In the genomic region with DNA sequence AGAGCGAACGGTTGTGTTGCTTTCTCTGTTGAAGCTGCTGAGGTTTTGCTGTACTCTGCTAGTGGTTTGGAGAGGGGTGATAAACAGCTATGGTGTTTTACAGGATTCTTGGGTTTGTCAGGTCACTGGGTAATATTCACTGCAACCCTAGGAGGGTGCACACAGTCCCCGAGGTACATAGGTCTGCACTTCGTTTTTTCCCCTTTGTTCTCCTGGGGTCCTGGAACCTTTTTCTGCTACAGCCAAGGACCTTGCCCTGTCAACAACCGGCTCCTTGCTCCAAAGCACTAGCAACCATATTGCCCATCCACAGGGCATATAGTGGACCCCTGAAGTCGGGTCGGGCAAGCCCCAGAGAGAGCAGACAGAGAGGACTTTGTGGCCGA, we compare ENCODE assay signal across 8 mouse cellular contexts. TPM values are rescaled to one million over a fixed set of nuclear protein-coding genes. Genes with fewer than 3 reads are reported as not detected.
A peak's percentile ranks its signal among the peaks of the same experiment; 100 is the strongest.
DNase-seq lines count a peak whose midpoint lies in the region; ATAC-seq and TF ChIP-seq lines count a peak whose summit lies in the region.
"Not testable (repeated sequence)": the region's sequence is repeated elsewhere in the genome, so short reads cannot be mapped to it uniquely, and the experiment has no call there.

No protein-coding gene starts in this region.

- not testable (repeated sequence) for H3K27ac ChIP-seq in embryonic facial prominence, embryonic 14.5 days (replicated peaks; ENCODE audit: low read depth, low read length); intestine, embryonic 16.5 days (ENCODE audit: low read length); lung, postnatal 0 days (ENCODE audit: low read length)
- peak overlapping the region; percentile 73 for H3K27ac ChIP-seq in neural tube, embryonic 13.5 days (replicated peaks)

- H3K4me2 ChIP-seq in embryonic facial prominence, embryonic 14.5 days (ENCODE audit: low read depth, low read length); intestine, embryonic 16.5 days (ENCODE audit: low read depth, low read length); lung, postnatal 0 days (replicated peaks; ENCODE audit: low read depth, low read length); neural tube, embryonic 13.5 days: not testable (repeated sequence)

- not testable (repeated sequence) for TF ChIP-seq CTCF in lung, postnatal 0 days (IDR thresholded peaks at IDR 0.05)

- not testable (repeated sequence) for H3K27me3 ChIP-seq in embryonic facial prominence, embryonic 14.5 days (replicated peaks; ENCODE audit: control insufficient read depth, insufficient read depth, low read length); intestine, embryonic 16.5 days (replicated peaks; ENCODE audit: control insufficient read depth, insufficient read depth, low read length); lung, postnatal 0 days (replicated peaks; ENCODE audit: insufficient read depth, low read length); neural tube, embryonic 13.5 days

- DNase-seq in T-cell, adult 2 months (ENCODE audit: low spot score): peak; percentile 60
- not testable (repeated sequence) for DNase-seq in embryonic facial prominence, embryonic 14.5 days (ENCODE audit: low spot score); lung, postnatal 0 days (ENCODE audit: low spot score)
- DNase-seq in heart, adult 8-10 months (ENCODE audit: low spot score): peak; percentile 22
- peak; percentile 47 for DNase-seq in left cerebral cortex, adult 11 months (ENCODE audit: low spot score)
- DNase-seq in testis, postnatal 14 days (ENCODE audit: low spot score): peak; percentile 61

- H3K9ac ChIP-seq in embryonic facial prominence, embryonic 14.5 days (ENCODE audit: low read depth, low read length); intestine, embryonic 16.5 days (ENCODE audit: low read depth, low read length); lung, postnatal 0 days (replicated peaks; ENCODE audit: low read depth); neural tube, embryonic 13.5 days: not testable (repeated sequence)

- TF ChIP-seq EP300 in lung, postnatal 0 days (IDR thresholded peaks at IDR 0.05): not testable (repeated sequence)

- ATAC-seq in embryonic facial prominence, embryonic 14.5 days (ENCODE audit: low read depth): peak; percentile 92
- peak; percentile 89 for ATAC-seq in intestine, embryonic 16.5 days
- ATAC-seq in lung, postnatal 0 days: peak; percentile 74
- peak; percentile 81; the same call in 1 of the 2 replicates for ATAC-seq in neural tube, embryonic 13.5 days (ENCODE audit: low read depth)

- H3K36me3 ChIP-seq in embryonic facial prominence, embryonic 14.5 days (ENCODE audit: control insufficient read depth, insufficient read depth, low read length); intestine, embryonic 16.5 days (ENCODE audit: control insufficient read depth, insufficient read depth, low read length); lung, postnatal 0 days (ENCODE audit: insufficient read depth, low read length); neural tube, embryonic 13.5 days: not testable (repeated sequence)

- not testable (repeated sequence) for H3K4me1 ChIP-seq in embryonic facial prominence, embryonic 14.5 days (ENCODE audit: control insufficient read depth, insufficient read depth, low read length); intestine, embryonic 16.5 days (ENCODE audit: control insufficient read depth, insufficient read depth, low read length); lung, postnatal 0 days (ENCODE audit: insufficient read depth, low read depth, low read length); neural tube, embryonic 13.5 days (replicated peaks)

- 0% methylated on average over 3 of the region's 8 CpGs for WGBS in embryonic facial prominence, embryonic 14.5 days
- 0% methylated on average over 3 of the region's 8 CpGs for WGBS in intestine, embryonic 16.5 days
- WGBS in lung, postnatal 0 days: 2% methylated on average over 3 of the region's 8 CpGs
- 1% methylated on average over 5 of the region's 8 CpGs for WGBS in neural tube, embryonic 13.5 days

- not testable (repeated sequence) for H3K9me3 ChIP-seq in embryonic facial prominence, embryonic 14.5 days (ENCODE audit: control insufficient read depth, low read length); intestine, embryonic 16.5 days (ENCODE audit: control insufficient read depth, low read length); lung, postnatal 0 days (ENCODE audit: low read length); neural tube, embryonic 13.5 days

- H3K4me3 ChIP-seq in embryonic facial prominence, embryonic 14.5 days (ENCODE audit: low read depth, low read length); intestine, embryonic 16.5 days (ENCODE audit: low read length); lung, postnatal 0 days (ENCODE audit: low read depth, low read length); neural tube, embryonic 13.5 days: not testable (repeated sequence)

RNA-seq across cellular contexts. Expression of gene Eapp, which starts 14.8 kb away (rescaled TPM):
- polyA plus RNA-seq in embryonic facial prominence, embryonic 14.5 days (2014; fragmentation: Nextera tagmentation; extraction: Ambion mirVana): 59.0 and 63.2 TPM in 2 replicates
- 10 to 100 TPM; 21.0 to 23.1 (median 21.7) TPM for total RNA-seq in heart, adult 8-10 months (2022)
- polyA plus RNA-seq in intestine, embryonic 16.5 days (2015; fragmentation: Nextera tagmentation; extraction: Ambion mirVana): 57.8 and 60.9 TPM in 2 replicates
- polyA plus RNA-seq in lung, postnatal 0 days (2015; fragmentation: Nextera tagmentation; extraction: Ambion mirVana): 80.8 and 82.5 TPM in 2 replicates
- 83.4 and 87.1 TPM in 2 replicates for polyA plus RNA-seq in neural tube, embryonic 13.5 days (2015; fragmentation: Nextera tagmentation; extraction: Ambion mirVana)

RNA-seq across cellular contexts. Expression of gene Sptssa, which starts 54.1 kb away (rescaled TPM):
- 194 and 206 TPM in 2 replicates for polyA plus RNA-seq in embryonic facial prominence, embryonic 14.5 days (2014; fragmentation: Nextera tagmentation; extraction: Ambion mirVana)
- 10 to 100 TPM; 30.2 to 30.7 (median 30.4) TPM for total RNA-seq in heart, adult 8-10 months (2022)
- 234 and 236 TPM in 2 replicates for polyA plus RNA-seq in intestine, embryonic 16.5 days (2015; fragmentation: Nextera tagmentation; extraction: Ambion mirVana)
- 134 and 155 TPM in 2 replicates for polyA plus RNA-seq in lung, postnatal 0 days (2015; fragmentation: Nextera tagmentation; extraction: Ambion mirVana)
- 203 and 229 TPM in 2 replicates for polyA plus RNA-seq in neural tube, embryonic 13.5 days (2015; fragmentation: Nextera tagmentation; extraction: Ambion mirVana)
